Mouse (Mus musculus): Measurements from ENCODE around the gene Mmp20. TPM values are rescaled to one million over a fixed set of nuclear protein-coding genes. Genes with fewer than 3 reads are reported as not detected.

Gene Mmp20
- polyA plus RNA-seq (2015; fragmentation: Nextera tagmentation; extraction: Ambion mirVana): not detected in 2 replicates

DNA sequence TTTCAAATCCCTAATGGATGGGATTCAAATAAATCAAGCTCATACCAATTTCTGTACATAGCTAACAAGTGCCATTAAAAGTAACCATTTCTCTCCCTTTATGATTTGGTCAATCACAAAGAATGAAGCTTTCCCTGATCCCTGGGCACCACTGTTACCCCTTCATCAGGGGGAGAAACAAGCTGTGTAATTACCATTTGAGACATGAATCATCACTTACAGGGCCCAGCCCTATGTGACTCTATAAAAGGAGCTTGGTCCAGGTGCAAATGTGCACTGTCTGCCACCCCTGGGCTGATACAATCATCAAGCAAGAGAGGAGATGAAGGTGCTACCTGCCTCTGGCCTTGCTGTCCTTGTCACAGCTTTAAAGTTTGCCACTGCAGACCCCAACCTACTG lies at the start of gene Mmp20:
Gene Mmp20, plus strand, starts transcription at position 301 of the 400 bp plus-strand sequence.
- Histone ChIP-seq H3K4me3 (no peak within 1 kb of the TSS), H3K4me1 (no peaks in the 10 kb centered on the region), H3K9me3 (no peaks in the 10 kb centered on the region), H3K27me3 (no peaks in the 10 kb centered on the region), H3K4me2 (no peak within 1 kb of the TSS), H3K36me3 (no peaks in the 10 kb centered on the region), H3K27ac (no peak within 1 kb of the TSS), H3K9ac (no peak within 1 kb of the TSS)
- no peak for ATAC-seq (ENCODE audit: borderline replicate concordance, extremely low read depth, low FRiP score, low TSS enrichment)

DNA sequence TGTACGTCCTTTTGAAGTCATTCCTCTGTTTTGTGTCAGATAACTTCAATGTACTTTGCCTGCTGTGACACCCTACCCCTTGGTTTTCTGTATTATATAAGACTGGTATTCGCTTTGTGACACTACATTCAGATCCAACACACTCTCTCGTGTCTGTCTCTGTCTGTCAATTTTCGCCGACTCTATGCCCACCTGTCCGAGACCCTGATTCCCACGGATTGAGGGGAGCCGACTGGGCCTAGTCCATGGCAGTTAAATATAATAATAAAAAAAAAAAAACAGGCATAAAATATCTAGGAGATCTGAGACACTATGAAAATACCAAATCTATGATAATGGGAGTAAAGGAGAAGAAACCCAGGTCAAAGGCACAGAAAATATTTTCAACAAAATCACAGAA lies 38.0 kb upstream of the Mmp20 start:
- Histone ChIP-seq H3K9me3 (no peaks in the 10 kb centered on the region), H3K4me1 (peaks cover 4% of the 10 kb centered on the region; the same call in 1 of the 2 replicates), H3K36me3 (no peaks in the 10 kb centered on the region), H3K4me3 (no peak overlapping the region), H3K9ac (no peak overlapping the region), H3K27me3 (no peaks in the 10 kb centered on the region), H3K4me2 (no peak overlapping the region), H3K27ac (no peak overlapping the region)
- ATAC-seq (ENCODE audit: borderline replicate concordance, extremely low read depth, low FRiP score, low TSS enrichment): no peak
- WGBS: 62% methylated on average over 8 of the region's 8 CpGs

DNA sequence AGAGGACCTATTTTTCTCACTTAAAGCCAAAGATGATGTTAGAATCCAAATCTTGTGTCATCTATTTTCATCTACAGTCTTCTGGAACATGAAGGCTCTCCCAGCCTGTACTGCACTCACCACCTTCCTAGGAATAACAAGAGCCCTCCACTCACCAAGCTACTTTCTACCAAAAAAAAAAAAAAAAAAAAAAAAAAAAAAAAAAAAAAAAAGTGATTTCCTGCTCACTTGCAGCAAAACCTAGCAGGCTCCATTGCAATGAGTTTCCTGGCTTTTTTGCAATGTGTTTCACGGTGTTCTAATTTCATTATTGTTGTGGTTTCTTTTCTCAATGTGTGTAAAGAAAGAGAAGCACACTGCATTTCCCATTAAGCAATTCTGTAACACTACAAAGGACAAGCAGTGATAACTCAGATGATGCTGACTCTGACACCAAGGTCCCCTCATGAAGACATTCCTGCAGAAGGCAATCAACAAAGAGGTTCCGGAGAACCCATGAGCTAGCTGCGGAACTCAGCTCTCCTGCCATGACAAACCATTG lies 34.7 kb upstream of the Mmp20 start:
- no peak overlapping the region for H3K4me2 ChIP-seq
- H3K27ac ChIP-seq: no peak overlapping the region
- WGBS: 91% methylated on average over 3 of the region's 3 CpGs
- no peak for ATAC-seq (ENCODE audit: borderline replicate concordance, extremely low read depth, low FRiP score, low TSS enrichment)
- peaks cover 4% of the 10 kb centered on the region; the same call in 1 of the 2 replicates for H3K4me1 ChIP-seq
- H3K4me3 ChIP-seq: no peak overlapping the region
- H3K9ac ChIP-seq: no peak overlapping the region
- H3K36me3 ChIP-seq: no peaks in the 10 kb centered on the region
- no peaks in the 10 kb centered on the region for H3K27me3 ChIP-seq
- H3K9me3 ChIP-seq: no peaks in the 10 kb centered on the region

DNA sequence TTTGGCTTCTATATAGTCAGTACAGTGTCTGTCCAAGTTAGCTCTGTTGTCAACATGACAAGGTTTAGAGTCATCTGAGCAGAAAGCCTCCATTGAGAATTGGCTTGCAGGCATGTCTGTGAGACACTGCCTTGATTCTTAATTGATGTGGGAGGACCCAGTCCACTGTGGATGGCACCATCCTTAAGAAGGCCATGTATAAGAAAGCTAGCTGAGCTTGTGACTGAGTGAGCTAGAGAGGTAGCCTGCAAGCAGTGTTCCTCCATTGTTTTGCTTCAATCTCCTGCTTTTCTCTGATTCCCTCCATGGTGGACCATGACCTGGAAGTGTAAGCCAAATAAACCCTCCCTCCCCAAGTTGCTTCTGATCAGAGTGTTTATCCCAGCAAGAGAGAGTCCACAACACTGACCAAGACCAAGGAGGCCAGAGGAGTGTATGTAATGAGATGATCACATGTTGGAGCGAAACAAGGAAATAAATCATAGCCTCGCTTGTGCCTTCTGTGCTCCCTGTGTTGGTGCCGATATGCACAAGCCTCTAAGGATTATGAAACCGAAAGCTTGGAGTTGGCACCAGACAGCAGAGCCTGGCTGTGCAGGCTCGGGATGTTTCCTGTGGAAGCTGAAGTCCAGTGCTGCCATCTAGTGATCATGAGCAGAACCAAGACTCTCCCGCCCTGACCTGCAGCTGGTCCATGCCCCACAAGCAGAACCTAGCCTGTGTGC lies 33.1 kb upstream of the Mmp20 start:
- H3K4me3 ChIP-seq: peak overlapping the region; percentile 37
- peaks cover 4% of the 10 kb centered on the region; the same call in 1 of the 2 replicates for H3K4me1 ChIP-seq
- peak overlapping the region; percentile 52 for H3K4me2 ChIP-seq
- H3K27me3 ChIP-seq: no peaks in the 10 kb centered on the region
- WGBS: 7% methylated on average over 6 of the region's 6 CpGs
- H3K9me3 ChIP-seq: no peaks in the 10 kb centered on the region
- H3K36me3 ChIP-seq: no peaks in the 10 kb centered on the region
- H3K27ac ChIP-seq: no peak overlapping the region
- peak overlapping the region; percentile 25 for H3K9ac ChIP-seq
- peak; percentile 97 for ATAC-seq (ENCODE audit: borderline replicate concordance, extremely low read depth, low FRiP score, low TSS enrichment)

DNA sequence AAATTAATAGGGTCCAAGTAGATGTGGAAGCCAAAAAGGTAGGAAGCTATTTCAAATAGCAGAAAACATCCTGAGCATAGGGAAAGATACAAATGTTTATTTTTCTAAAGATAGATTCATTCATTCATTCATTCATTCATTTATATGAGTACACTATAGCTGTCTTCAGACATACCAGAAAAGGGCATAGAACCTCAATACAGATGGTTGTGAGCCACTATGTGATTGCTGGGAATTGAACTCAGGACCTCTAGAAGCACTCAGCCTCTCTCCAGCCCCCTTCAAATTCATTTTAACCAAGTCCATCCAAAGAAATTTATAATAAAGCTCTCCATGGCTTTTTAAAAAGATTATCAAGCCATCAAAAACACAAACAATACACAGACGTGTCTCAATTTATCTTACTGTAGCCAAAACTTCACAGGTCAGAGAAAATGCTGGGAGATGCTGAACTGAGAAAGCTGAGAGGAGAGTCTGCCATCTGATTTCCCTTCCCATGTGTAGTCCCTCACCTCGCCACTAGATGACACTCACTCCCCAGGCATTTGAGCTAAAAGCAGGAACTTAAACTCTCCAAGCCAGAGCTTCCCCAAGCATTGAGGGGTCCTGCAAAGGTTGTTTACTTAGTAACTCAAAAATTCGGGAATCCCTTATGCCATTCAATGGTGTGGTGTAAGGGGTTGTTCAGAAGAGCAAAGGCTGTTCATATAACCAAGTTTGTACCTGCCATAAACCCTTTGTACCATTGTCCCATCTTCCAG lies 24.9 kb upstream of the Mmp20 start:
- ATAC-seq (ENCODE audit: borderline replicate concordance, extremely low read depth, low FRiP score, low TSS enrichment): no peak; the same call in 1 of the 2 replicates
- H3K4me1 ChIP-seq: no peaks in the 10 kb centered on the region
- H3K9me3 ChIP-seq: no peaks in the 10 kb centered on the region
- H3K4me3 ChIP-seq: no peak overlapping the region
- 2% methylated on average over 3 of the region's 3 CpGs for WGBS
- no peaks in the 10 kb centered on the region for H3K27me3 ChIP-seq
- no peaks in the 10 kb centered on the region for H3K36me3 ChIP-seq
- no peak overlapping the region for H3K4me2 ChIP-seq
- no peak overlapping the region for H3K9ac ChIP-seq
- no peak overlapping the region for H3K27ac ChIP-seq

DNA sequence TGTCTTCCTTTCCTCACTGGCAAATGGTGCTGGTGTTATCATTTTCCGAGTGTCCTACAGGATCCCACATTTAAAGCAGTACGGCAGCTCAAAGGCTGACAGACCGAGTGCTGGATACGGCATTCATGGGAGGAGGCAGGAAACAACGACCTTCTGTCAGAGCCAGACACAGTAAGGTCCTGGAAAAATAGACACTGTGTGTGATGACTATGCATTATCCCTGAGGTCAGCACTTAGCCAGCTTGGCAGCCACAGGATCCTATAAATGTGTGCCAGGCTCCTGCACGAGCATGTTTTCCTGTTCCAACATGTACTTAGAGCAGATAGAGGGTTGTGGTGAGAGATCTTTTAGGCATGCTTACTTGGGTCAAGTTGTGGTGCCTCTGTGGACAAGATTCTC lies 24.0 kb upstream of the Mmp20 start:
- no peaks in the 10 kb centered on the region for H3K27me3 ChIP-seq
- no peaks in the 10 kb centered on the region for H3K9me3 ChIP-seq
- no peaks in the 10 kb centered on the region for H3K4me1 ChIP-seq
- H3K4me3 ChIP-seq: no peak overlapping the region
- 61% methylated on average over 6 of the region's 6 CpGs for WGBS
- H3K36me3 ChIP-seq: no peaks in the 10 kb centered on the region
- no peak overlapping the region for H3K9ac ChIP-seq
- H3K27ac ChIP-seq: no peak overlapping the region
- ATAC-seq (ENCODE audit: borderline replicate concordance, extremely low read depth, low FRiP score, low TSS enrichment): no peak
- H3K4me2 ChIP-seq: no peak overlapping the region

DNA sequence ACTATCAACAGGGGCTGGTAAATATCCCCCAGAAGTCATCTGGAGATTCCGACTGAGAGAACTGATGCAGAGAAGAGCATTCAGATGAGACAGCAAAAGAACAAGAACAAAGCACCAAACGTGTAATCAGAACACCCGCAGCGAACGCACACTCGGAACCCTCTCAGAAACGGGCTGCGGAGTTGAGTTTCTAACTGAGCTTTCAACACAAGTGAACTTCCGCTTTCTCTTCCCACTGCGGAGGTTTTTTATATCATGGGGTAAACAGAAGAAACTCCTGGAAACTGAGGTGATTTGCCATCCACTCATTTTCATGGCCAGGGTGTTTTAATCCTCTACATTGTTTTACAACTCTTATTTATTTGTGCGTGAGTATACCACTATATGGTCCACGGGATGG lies 22.4 kb upstream of the Mmp20 start:
- no peak overlapping the region for H3K4me3 ChIP-seq
- H3K9me3 ChIP-seq: no peaks in the 10 kb centered on the region
- no peak overlapping the region for H3K4me2 ChIP-seq
- H3K27ac ChIP-seq: no peak overlapping the region
- no peak overlapping the region for H3K9ac ChIP-seq
- ATAC-seq (ENCODE audit: borderline replicate concordance, extremely low read depth, low FRiP score, low TSS enrichment): no peak
- no peaks in the 10 kb centered on the region for H3K4me1 ChIP-seq
- no peaks in the 10 kb centered on the region for H3K36me3 ChIP-seq
- WGBS: 87% methylated on average over 12 of the region's 12 CpGs
- no peaks in the 10 kb centered on the region for H3K27me3 ChIP-seq

DNA sequence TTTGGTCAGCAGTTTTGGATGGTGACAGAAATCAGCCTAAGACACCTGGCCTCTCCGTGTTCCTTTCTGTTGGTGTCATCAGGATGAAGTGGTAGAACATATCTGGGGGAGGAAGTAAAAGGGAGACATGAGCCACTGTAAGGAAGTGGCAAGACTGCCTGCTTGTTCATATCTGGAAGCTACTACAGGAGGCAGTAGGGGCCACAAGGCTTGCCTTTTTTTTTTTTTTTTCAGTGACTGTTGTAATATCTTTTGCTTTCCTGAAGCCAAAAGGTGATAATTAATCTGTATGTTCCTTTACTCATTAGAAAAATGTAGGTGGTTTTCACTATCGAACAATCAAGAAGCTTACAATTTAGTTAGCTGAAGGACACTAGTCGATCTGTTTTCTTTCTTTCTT lies 5.4 kb upstream of the Mmp20 start:
- no peak overlapping the region for H3K27ac ChIP-seq
- WGBS: 73% methylated on average over 3 of the region's 3 CpGs
- H3K36me3 ChIP-seq: no peaks in the 10 kb centered on the region
- no peak overlapping the region for H3K4me2 ChIP-seq
- no peaks in the 10 kb centered on the region for H3K27me3 ChIP-seq
- H3K9ac ChIP-seq: no peak overlapping the region
- no peaks in the 10 kb centered on the region for H3K4me1 ChIP-seq
- no peak for ATAC-seq (ENCODE audit: borderline replicate concordance, extremely low read depth, low FRiP score, low TSS enrichment)
- no peak overlapping the region for H3K4me3 ChIP-seq
- H3K9me3 ChIP-seq: no peaks in the 10 kb centered on the region

DNA sequence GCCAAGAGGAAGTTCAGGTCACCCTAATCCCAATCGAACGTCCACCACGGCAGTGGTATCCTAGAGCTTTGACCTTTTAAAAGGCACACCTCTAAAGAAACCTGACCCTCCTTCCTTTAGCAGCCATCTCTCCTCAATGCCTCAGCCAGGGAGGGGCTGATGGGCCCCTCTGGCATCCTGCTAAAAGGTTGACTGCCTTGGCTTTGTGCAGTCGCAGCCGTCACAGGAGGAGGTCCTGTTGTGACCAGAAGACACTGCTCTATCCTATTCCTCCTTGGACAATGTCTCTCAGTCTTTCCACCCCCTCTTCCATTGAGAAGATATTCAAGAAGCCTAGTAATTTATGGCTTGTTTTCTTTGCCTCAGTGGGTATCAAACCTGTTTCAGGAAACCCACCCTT lies 5.9 kb downstream of the Mmp20 start:
- 31% methylated on average over 5 of the region's 5 CpGs for WGBS
- Histone ChIP-seq H3K4me3 (no peak overlapping the region), H3K36me3 (no peaks in the 10 kb centered on the region), H3K9ac (no peak overlapping the region), H3K27me3 (no peaks in the 10 kb centered on the region), H3K9me3 (no peaks in the 10 kb centered on the region), H3K4me2 (no peak overlapping the region), H3K4me1 (no peaks in the 10 kb centered on the region), H3K27ac (no peak overlapping the region)
- no peak for ATAC-seq (ENCODE audit: borderline replicate concordance, extremely low read depth, low FRiP score, low TSS enrichment)

DNA sequence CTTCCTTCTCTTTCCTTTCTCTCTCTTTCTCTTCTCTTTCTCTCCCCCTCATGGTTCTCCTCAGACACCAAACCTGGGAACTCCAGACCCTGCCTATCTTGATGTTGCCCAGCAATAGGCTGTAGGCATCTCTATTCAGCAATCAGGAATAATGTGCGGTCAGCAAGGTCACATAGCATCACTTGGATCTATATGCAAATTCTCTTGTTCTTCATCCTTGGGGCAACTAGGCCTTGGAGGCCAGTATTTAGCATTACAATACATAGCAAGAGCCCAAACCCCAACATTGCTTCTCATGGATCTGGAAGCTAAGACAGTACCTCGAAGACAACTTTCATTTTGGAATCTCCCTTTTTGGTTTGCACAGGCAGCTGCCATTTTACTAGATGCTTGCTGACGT lies 19.9 kb downstream of the Mmp20 start:
- Histone ChIP-seq H3K4me2 (no peak overlapping the region), H3K4me1 (no peaks in the 10 kb centered on the region), H3K4me3 (no peak overlapping the region), H3K36me3 (no peaks in the 10 kb centered on the region), H3K9me3 (no peaks in the 10 kb centered on the region), H3K27ac (no peak overlapping the region), H3K27me3 (no peaks in the 10 kb centered on the region), H3K9ac (no peak overlapping the region)
- 79% methylated on average over 3 of the region's 3 CpGs for WGBS
- no peak for ATAC-seq (ENCODE audit: borderline replicate concordance, extremely low read depth, low FRiP score, low TSS enrichment)

DNA sequence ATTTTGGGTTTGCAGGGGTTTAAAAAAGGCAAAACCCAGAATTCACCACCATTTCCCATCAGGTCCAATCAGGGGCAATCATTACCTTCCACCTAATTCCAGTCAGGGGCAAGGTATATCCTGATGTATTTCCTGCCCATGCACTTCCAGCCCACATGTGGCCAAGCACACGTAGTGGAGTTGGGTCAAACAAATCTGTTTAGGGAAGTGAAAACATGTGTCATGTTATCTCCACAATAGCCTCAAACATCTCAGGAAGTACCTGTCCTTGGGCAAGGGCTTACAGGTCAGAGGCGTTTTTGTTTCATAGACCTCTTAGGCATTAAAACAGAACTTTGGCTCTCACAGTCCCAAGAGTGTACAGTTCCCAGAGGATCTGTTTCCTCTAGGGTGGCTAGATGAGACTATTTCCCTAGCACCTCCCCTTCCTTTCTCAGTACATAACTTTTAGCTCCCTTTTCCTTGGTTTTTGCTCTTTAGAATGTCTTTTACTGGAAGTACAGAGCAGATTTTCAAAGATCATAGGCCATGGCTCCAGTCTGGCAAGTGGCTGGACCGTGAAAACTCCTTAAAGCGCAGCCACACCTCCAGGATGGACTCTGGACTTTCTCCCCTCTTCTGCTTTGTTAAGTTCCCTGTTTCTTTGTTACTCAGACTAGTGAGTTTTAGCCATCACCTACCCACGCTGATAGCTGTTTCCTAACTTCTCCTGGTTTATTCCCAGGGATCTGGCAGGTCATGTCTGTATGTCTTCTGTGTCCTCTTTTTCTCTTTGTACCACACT lies 22.6 kb downstream of the Mmp20 start:
- H3K9me3 ChIP-seq: no peaks in the 10 kb centered on the region
- H3K4me3 ChIP-seq: no peak overlapping the region
- no peaks in the 10 kb centered on the region for H3K4me1 ChIP-seq
- no peaks in the 10 kb centered on the region for H3K27me3 ChIP-seq
- H3K36me3 ChIP-seq: no peaks in the 10 kb centered on the region
- ATAC-seq (ENCODE audit: borderline replicate concordance, extremely low read depth, low FRiP score, low TSS enrichment): no peak
- WGBS: 75% methylated on average over 5 of the region's 5 CpGs
- H3K9ac ChIP-seq: no peak overlapping the region
- no peak overlapping the region for H3K27ac ChIP-seq
- H3K4me2 ChIP-seq: no peak overlapping the region
